Mouse (Mus musculus): Measurements from ENCODE around the gene Sfmbt2. TPM values are rescaled to one million over a fixed set of nuclear protein-coding genes. Genes with fewer than 3 reads are reported as not detected.

The Sfmbt2 gene
- total and polyA plus RNA-seq, 3 experiments, result not detected

GRCm38 (mm10) chr2:10572311-10572710 is 202.0 kb downstream of the Sfmbt2 start:
- no peaks in the 10 kb centered on the region for H3K79me2 ChIP-seq (replicated peaks; ENCODE audit: control insufficient read depth, extremely low read depth, insufficient read depth, poor library complexity, severe bottlenecking)
- peaks cover 0 to 4% of the 10 kb centered on the region in 2 experiments; a peak in 1 of 4 replicates for H3K4me1 ChIP-seq (ENCODE audit: control insufficient read depth in 1 of 2, insufficient read depth in 2 of 2)
- H3K36me3 ChIP-seq (replicated peaks in 1 of 2; ENCODE audit: control insufficient read depth in 1 of 2, insufficient read depth in 1 of 2, low read length in 1 of 2), result no peaks in the 10 kb centered on the region
- no peak overlapping the region for H3K4me2 ChIP-seq (ENCODE audit: insufficient read depth, low read depth, poor library complexity, severe bottlenecking)
- DNase-seq (ENCODE audit: extremely low read depth), result no peak
- H3K27me3 ChIP-seq (replicated peaks), result no peaks in the 10 kb centered on the region
- no peak overlapping the region for H3K4me3 ChIP-seq (replicated peaks in 1 of 3; ENCODE audit: low read depth in 2 of 3, low read length in 2 of 3, poor library complexity in 1 of 3)
- in situ Hi-C loops (cut with MboI; ENCODE audit: low pct_ligation_motif_present, low pct_unique_long_range_greater_than_20kb, low sequenced_read_pairs), result no loop called here
- H3K9ac ChIP-seq (ENCODE audit: insufficient read depth, low read depth), result no peak overlapping the region
- no peaks in the 10 kb centered on the region for H3K9me3 ChIP-seq (replicated peaks; ENCODE audit: low read length)
- H3K27ac ChIP-seq (ENCODE audit: insufficient read depth, low read depth), result no peak overlapping the region
- dilution Hi-C loops (cut with MboI; ENCODE audit: extremely low pct_ligation_motif_present, extremely low pct_unique_long_range_greater_than_20kb, low sequenced_read_pairs), result no loop called here
- TF ChIP-seq MAFK (IDR thresholded peaks at IDR 0.05; ENCODE audit: insufficient replicate concordance, low read length), result no peak
- TF ChIP-seq TCF12 (IDR thresholded peaks at IDR 0.05; ENCODE audit: low read depth, low read length), result no peak
- TF ChIP-seq CTCF (conservative IDR thresholded peaks at IDR 0.05 in 1 of 2, IDR thresholded peaks at IDR 0.05 in 1 of 2; ENCODE audit: low read depth in 2 of 2, low read length in 2 of 2), result no peak
- TF ChIP-seq E2F4 (IDR thresholded peaks at IDR 0.05; ENCODE audit: insufficient replicate concordance, low read depth, low read length), result no peak
- TF ChIP-seq ELF1 (IDR thresholded peaks at IDR 0.05; ENCODE audit: low read depth, low read length), result no peak
- no peak for TF ChIP-seq ZMIZ1 (IDR thresholded peaks at IDR 0.05; ENCODE audit: low read depth, low read length)
- TF ChIP-seq BHLHE40 (IDR thresholded peaks at IDR 0.05; ENCODE audit: low read depth, low read length), result no peak
- TF ChIP-seq RCOR1 (conservative IDR thresholded peaks at IDR 0.05; ENCODE audit: low read depth, low read length), result no peak
- TF ChIP-seq RAD21 (IDR thresholded peaks at IDR 0.05; ENCODE audit: low read depth, low read length), result no peak
- TF ChIP-seq POLR2AphosphoS2 (IDR thresholded peaks at IDR 0.05; ENCODE audit: low read depth, low read length), result no peak
- no peak for TF ChIP-seq HCFC1 (IDR thresholded peaks at IDR 0.05; ENCODE audit: low read depth, low read length)
- no peak for TF ChIP-seq NRF1 (IDR thresholded peaks at IDR 0.05; ENCODE audit: low read depth, low read length)
- no peak for TF ChIP-seq MEF2A (IDR thresholded peaks at IDR 0.05; ENCODE audit: borderline replicate concordance, low read depth, low read length)
- TF ChIP-seq EP300 (IDR thresholded peaks at IDR 0.05; ENCODE audit: low read length), result no peak

GRCm38 (mm10) chr2:10575962-10576740 is 205.8 kb downstream of the Sfmbt2 start:
- Histone ChIP-seq H3K9me3 (replicated peaks; ENCODE audit: low read length) (no peaks in the 10 kb centered on the region), H3K79me2 (replicated peaks; ENCODE audit: control insufficient read depth, extremely low read depth, insufficient read depth, poor library complexity, severe bottlenecking) (no peaks in the 10 kb centered on the region), H3K9ac (ENCODE audit: insufficient read depth, low read depth) (no peak overlapping the region), H3K27me3 (replicated peaks) (no peaks in the 10 kb centered on the region), H3K4me3 (replicated peaks in 1 of 3; ENCODE audit: low read depth in 2 of 3, low read length in 2 of 3, poor library complexity in 1 of 3) (no peak overlapping the region), H3K4me1 (ENCODE audit: control insufficient read depth in 1 of 2, insufficient read depth in 2 of 2) (no peaks in the 10 kb centered on the region), H3K4me2 (ENCODE audit: insufficient read depth, low read depth, poor library complexity, severe bottlenecking) (no peak overlapping the region), H3K36me3 (replicated peaks in 1 of 2; ENCODE audit: control insufficient read depth in 1 of 2, insufficient read depth in 1 of 2, low read length in 1 of 2) (no peaks in the 10 kb centered on the region), H3K27ac (ENCODE audit: insufficient read depth, low read depth) (no peak overlapping the region)
- DNase-seq (ENCODE audit: extremely low read depth), result no peak
- in situ Hi-C loops (cut with MboI; ENCODE audit: low pct_ligation_motif_present, low pct_unique_long_range_greater_than_20kb, low sequenced_read_pairs), result no loop called here
- TF ChIP-seq ELF1 (IDR thresholded peaks at IDR 0.05; ENCODE audit: low read depth, low read length) (no peak), PAX5 (IDR thresholded peaks at IDR 0.05; ENCODE audit: low read length) (no peak), HCFC1 (IDR thresholded peaks at IDR 0.05; ENCODE audit: low read depth, low read length) (no peak), CTCF (conservative IDR thresholded peaks at IDR 0.05 in 1 of 2, IDR thresholded peaks at IDR 0.05 in 1 of 2; ENCODE audit: low read depth in 2 of 2, low read length in 2 of 2) (no peak), EP300 (IDR thresholded peaks at IDR 0.05; ENCODE audit: low read length) (no peak), ZKSCAN1 (IDR thresholded peaks at IDR 0.05; ENCODE audit: borderline replicate concordance, low read depth, low read length) (no peak), CHD2 (IDR thresholded peaks at IDR 0.05; ENCODE audit: low read length) (no peak)
- dilution Hi-C loops (cut with MboI; ENCODE audit: extremely low pct_ligation_motif_present, extremely low pct_unique_long_range_greater_than_20kb, low sequenced_read_pairs), result no loop called here

All from CH12.LX (cell line).